Mouse (Mus musculus) C2C12 (cell line): ENCODE data around the gene Ms4a6b. TPM values are rescaled to one million over a fixed set of nuclear protein-coding genes. Genes with fewer than 3 reads are reported as not detected.

Experiments
- H3K27me3 ChIP-seq: one replicate; pipeline ENCODE4 v1.6.1; 2011; ENCODE audit not compliant: control insufficient read depth, insufficient read depth, insufficient read length
- H3K36me3 ChIP-seq: one replicate; pipeline ENCODE4 v1.6.1; 2011; ENCODE audit not compliant: control insufficient read depth, insufficient read depth
- H3K4me3 ChIP-seq: one replicate; pipeline ENCODE4 v1.5.1; 2011; ENCODE audit warnings: mild to moderate bottlenecking, control low read depth; ENCODE audit not compliant: poor library complexity, insufficient read depth, severe bottlenecking
- H3K79me2 ChIP-seq: one replicate; pipeline ENCODE4 v1.6.1; 2011; ENCODE audit not compliant: control insufficient read depth, insufficient read depth
- H3K79me3 ChIP-seq: one replicate; pipeline ENCODE4 v1.6.1; 2011; ENCODE audit warnings: low read depth, control low read depth
- H3ac ChIP-seq: one replicate; pipeline ENCODE3; 2011; ENCODE audit warnings: low read depth; ENCODE audit not compliant: control insufficient read depth, insufficient read length
- CEBPB ChIP-seq: IDR thresholded peaks from one replicate; pipeline ENCODE4 v1.6.1; 2011; ENCODE audit warnings: low read depth, mild to moderate bottlenecking, control low read depth, moderate library complexity
- CTCF ChIP-seq: IDR thresholded peaks from one replicate; pipeline ENCODE4 v1.5.1; 2011; ENCODE audit not compliant: control insufficient read depth, insufficient read depth, insufficient read length
- FOSL1 ChIP-seq: IDR thresholded peaks from one replicate; pipeline ENCODE4 v1.8.0; 2011; ENCODE audit warnings: mild to moderate bottlenecking, low read length; ENCODE audit not compliant: poor library complexity, insufficient read depth, severe bottlenecking
- MAX ChIP-seq: IDR thresholded peaks from one replicate; pipeline ENCODE4 v1.6.1; 2011; ENCODE audit warnings: mild to moderate bottlenecking, control low read depth
- MYOD1 ChIP-seq: IDR thresholded peaks from one replicate; pipeline ENCODE4 v1.6.1; 2011; ENCODE audit warnings: low read depth; ENCODE audit not compliant: control insufficient read depth, insufficient read length
- MYOG ChIP-seq: IDR thresholded peaks from one replicate; pipeline ENCODE4 v1.6.1; 2011; ENCODE audit not compliant: control insufficient read depth, insufficient read length; ENCODE audit errors: extremely low read depth
- USF1 ChIP-seq: IDR thresholded peaks from one replicate; pipeline ENCODE4 v1.6.1; 2011; ENCODE audit warnings: low read depth, mild to moderate bottlenecking, control low read depth, moderate library complexity
- polyA plus RNA-seq: library from polyadenylated mRNA; unstranded; fragments of >200 nt; fragmentation: generic; extraction: Trizol; gene quantifications from one replicate; pipeline ENCODE4 v1.2.1, GENCODE M21; 2012; ENCODE audit warnings: missing spikeins

Gene Ms4a6b
- polyA plus RNA-seq, 1 experiment, result not detected

DNA sequence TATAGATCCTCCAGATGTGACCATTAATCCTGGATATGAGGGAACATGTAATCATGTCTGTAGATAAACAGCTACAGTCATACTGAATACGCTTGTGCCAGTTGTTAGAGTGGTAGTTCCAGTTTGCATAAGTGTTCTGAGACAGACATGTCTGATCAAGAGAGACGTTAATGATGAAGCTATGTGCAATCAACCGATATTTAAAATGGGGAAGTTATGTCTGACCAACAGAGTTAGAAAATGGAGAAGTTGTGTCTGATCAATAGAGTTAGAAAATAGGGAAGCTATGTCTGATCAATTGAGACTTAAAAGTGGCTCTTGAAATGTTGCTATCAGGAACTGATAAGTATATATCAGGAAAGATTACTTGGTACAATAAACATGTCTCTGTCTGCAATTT is 31.0 kb upstream of the Ms4a6b start:
- TF ChIP-seq CTCF, result no peak
- no peak for TF ChIP-seq USF1
- TF ChIP-seq CEBPB, result no peak
- TF ChIP-seq FOSL1, result no peak
- TF ChIP-seq MYOD1, result no peak
- TF ChIP-seq MYOG, result no peak
- TF ChIP-seq MAX, result no peak
- Histone ChIP-seq H3ac (no peak overlapping the region), H3K36me3 (no peaks in the 10 kb centered on the region), H3K27me3 (no peaks in the 10 kb centered on the region), H3K4me3 (no peak overlapping the region), H3K79me2 (no peaks in the 10 kb centered on the region), H3K79me3 (no peaks in the 10 kb centered on the region)

GRCm38 (mm10) chr19:11485746-11486145 is 30.6 kb upstream of the Ms4a6b start, which contains the start of gene Gm8369:
Gene Gm8369, plus strand, starts transcription at chr19:11485938.
- Histone ChIP-seq H3ac (no peak within 1 kb of the TSS), H3K36me3 (no peaks in the 10 kb centered on the region), H3K27me3 (no peaks in the 10 kb centered on the region), H3K4me3 (no peak within 1 kb of the TSS), H3K79me3 (no peaks in the 10 kb centered on the region), H3K79me2 (no peaks in the 10 kb centered on the region)
- TF ChIP-seq MAX (no peak), CEBPB (no peak), CTCF (no peak), MYOD1 (no peak), MYOG (no peak), FOSL1 (no peak), USF1 (no peak)

DNA sequence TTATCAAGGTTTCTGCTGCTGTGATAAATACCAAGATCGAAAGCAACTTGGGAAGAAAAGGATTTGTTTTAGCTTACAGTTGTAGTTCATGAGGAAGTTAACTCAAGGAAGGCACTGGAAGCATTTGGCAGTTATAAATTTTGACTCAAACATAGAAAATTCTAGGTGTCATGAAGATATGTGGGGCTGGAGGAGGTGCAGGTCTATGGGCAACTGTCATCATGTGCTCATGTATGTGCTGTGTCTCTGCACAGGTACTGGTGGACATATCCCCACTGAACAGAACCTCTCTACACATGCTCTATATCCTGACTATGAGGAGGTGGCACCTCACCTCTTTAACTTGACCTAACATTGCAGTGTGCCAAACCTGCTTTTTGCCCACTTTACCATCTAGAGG is 29.7 kb upstream of the Ms4a6b start:
- Histone ChIP-seq H3K4me3 (no peak overlapping the region), H3K36me3 (no peaks in the 10 kb centered on the region), H3ac (no peak overlapping the region), H3K79me2 (no peaks in the 10 kb centered on the region), H3K27me3 (no peaks in the 10 kb centered on the region), H3K79me3 (no peaks in the 10 kb centered on the region)
- TF ChIP-seq MYOG (no peak), USF1 (no peak), MYOD1 (no peak), CEBPB (no peak), FOSL1 (no peak), MAX (no peak), CTCF (no peak)

- Histone ChIP-seq H3K4me3 (no peak overlapping the region), H3K79me2 (no peaks in the 10 kb centered on the region), H3K79me3 (no peaks in the 10 kb centered on the region), H3ac (no peak overlapping the region), H3K27me3 (no peaks in the 10 kb centered on the region), H3K36me3 (no peaks in the 10 kb centered on the region)
- TF ChIP-seq CTCF, result no peak
These were observed 24.7 kb upstream of the Ms4a6b start for GRCm38 (mm10) chr19:11491406-11492189.

- no peak for TF ChIP-seq USF1
- no peak for TF ChIP-seq MYOG
- TF ChIP-seq MAX, result no peak
- no peak for TF ChIP-seq CTCF
- TF ChIP-seq FOSL1, result no peak
- TF ChIP-seq CEBPB, result no peak
- no peak for TF ChIP-seq MYOD1
- Histone ChIP-seq H3K79me2 (no peaks in the 10 kb centered on the region), H3K79me3 (no peaks in the 10 kb centered on the region), H3ac (no peak overlapping the region), H3K4me3 (no peak overlapping the region), H3K27me3 (no peaks in the 10 kb centered on the region), H3K36me3 (no peaks in the 10 kb centered on the region)
These were observed 23.6 kb upstream of the Ms4a6b start for GRCm38 (mm10) chr19:11492671-11493070.

DNA sequence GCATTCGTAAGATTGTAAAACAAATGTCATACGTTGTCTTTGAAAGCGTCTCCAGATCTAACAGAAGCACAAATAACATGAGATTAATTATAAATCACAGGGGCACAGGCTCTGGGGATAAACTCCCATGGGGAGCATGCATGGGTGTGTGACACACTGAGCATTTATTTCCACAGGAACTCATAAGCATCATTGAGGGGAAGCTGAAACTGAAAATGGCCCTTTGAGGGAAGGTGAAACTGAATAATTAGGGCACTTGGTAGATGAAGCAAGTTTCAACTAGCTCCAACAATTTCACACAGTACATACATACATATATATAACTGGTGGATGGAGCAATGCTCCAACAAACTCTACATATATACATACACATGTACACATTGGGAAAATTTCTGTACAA is 21.8 kb upstream of the Ms4a6b start:
- no peaks in the 10 kb centered on the region for H3K36me3 ChIP-seq
- no peak overlapping the region for H3ac ChIP-seq
- H3K79me2 ChIP-seq, result no peaks in the 10 kb centered on the region
- no peaks in the 10 kb centered on the region for H3K79me3 ChIP-seq
- H3K4me3 ChIP-seq, result no peak overlapping the region
- no peaks in the 10 kb centered on the region for H3K27me3 ChIP-seq
- TF ChIP-seq MAX (no peak), MYOG (no peak), FOSL1 (no peak), CEBPB (no peak), MYOD1 (no peak), CTCF (no peak), USF1 (no peak)
